Mouse (Mus musculus) urinary bladder, postnatal 10 days (tissue): ENCODE measurements at regions not wholly inside any gene's neighbourhood (a gene's known extent, or its start where the extent isn't known, plus 50 kb on each side); places are given as distances from the start of the nearest gene placed in this dataset.
"Not testable (repeated sequence)": the region's sequence is repeated elsewhere in the genome, so short reads cannot be mapped to it uniquely, and the experiment has no call there.

Source experiments
- DNase-seq: peaks from one replicate; pipeline ENCODE4 v3.0.0; 2022; ENCODE audit warnings: low spot score

DNA sequence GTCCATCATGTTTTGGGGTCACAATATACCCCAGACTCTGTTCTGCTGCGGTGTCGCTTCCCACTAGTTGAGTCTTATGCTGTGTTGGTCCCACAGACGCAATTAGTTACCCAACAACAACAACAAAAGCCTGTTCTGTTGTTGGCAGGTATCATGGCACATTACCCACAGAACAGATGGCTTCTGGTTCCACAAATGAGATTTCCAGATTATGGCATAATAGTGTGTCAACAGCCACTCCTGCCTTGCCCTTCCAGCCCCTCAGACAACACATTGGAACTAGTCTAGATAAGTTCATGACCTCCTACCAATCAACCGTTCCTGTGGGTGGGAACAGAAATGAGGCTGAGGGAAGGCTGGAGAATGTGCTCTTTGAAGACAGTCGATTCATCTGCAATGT lies 351.5 kb downstream of the Fut8 start:
- no peak for DNase-seq

DNA sequence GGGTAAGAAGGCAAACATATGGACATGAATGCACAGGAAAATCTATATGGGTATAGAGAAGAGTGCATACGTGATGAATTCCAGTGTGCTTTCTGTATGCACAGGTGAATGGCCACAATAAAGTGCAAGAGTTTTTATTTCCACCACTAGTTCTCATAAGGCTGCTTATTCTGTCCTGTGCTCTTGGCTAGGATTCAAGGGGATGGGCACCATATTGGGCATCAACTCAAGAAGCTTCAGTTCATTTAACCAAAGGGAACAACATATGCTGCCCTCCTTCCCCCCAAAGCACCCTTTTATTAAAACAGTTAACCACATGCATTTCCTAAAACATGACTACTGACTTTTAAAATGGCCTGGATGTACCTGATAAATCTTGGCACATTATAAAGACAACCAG lies 356.2 kb downstream of the Fut8 start:
- no peak for DNase-seq

DNA sequence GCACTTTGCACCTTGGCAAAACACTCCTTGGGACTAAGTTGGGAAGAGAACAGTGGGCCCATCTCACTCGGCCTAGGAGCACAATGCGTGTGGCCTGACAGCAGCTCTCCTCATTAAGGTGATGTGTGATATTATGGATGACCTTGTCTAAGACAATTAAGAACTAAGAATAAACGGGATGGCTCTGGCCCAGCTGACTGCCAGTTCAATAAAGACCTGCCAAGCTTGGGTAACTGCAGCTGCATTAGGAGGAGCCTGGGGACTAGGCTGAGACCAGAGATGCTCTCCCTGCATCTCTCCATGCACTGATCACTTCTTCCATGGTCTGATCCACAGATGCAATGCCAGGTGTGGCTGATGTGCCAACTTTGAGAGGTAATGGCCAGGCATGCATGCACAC lies 356.7 kb downstream of the Fut8 start:
- no peak for DNase-seq

DNA sequence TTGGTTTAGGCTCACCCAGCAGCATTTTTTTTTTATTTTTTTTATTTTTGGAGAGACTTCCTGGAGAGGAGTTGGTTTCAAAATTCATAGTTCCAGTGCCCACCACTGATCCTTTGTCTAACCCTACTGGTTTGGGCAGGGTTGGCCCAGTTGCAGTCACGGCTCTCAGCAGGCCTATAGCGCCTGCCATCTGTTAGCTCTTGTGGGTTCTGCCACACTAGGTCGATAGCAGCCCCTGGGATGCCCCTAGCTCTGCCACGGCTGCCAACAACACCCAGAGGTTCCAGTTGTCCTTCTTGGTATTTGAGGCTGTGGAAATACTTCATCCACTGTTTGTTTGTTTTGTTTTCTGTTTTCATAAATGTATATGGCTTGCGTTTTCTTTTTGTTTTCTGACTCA lies 357.9 kb downstream of the Fut8 start:
- DNase-seq, result no peak

DNA sequence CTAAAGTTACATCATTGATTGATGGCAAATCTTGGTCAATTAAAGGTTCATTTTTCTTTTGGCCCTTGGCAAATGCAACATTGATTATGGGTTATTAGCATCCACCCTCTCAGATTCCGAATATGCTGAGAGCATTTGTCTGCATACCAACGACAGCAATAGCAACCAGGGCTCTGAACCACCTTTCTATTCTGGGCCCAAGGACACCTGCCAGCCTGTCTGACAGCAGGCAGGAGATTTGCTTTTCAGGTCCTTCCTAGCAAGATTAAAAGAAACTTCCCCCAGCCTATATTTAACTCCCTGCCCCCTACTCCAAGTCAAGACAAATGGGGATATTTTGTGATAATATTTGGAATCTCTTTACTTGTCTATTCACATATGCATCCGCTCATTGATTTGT lies 358.8 kb downstream of the Fut8 start:
- DNase-seq, result no peak

DNA sequence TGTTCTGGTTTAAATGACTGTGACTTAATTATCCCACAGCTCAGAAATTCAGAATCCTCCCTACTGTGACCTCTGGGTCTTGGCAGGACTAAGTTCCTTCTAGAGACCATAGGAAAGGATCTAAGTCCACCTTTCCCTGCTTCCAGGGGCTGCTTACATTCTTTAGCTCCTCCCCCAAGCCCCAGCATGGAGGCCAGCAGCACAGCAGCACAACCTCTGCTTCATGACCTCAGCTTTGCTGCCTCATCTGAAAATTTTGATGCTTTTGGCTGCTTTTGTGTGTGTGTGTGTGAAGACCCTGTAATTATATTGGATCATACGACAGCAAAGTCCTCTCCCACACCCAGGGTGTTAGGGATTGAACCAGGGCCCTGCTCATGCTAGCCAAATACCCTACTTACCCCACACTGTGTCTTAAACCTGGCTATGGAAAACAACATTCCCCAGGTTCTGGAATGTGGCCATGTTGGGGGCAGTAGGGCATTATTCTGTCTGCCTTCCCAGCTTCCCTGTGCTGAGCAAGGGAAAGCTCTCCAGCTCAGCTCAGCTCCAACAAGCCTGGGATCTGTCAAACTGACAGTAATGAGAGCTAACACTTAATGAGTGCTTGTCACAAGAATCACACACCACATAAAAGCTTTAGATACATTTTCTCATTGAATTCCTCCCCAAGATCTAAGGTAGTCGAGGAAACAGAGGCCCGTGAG lies 359.9 kb downstream of the Fut8 start:
- DNase-seq, result no peak

DNA sequence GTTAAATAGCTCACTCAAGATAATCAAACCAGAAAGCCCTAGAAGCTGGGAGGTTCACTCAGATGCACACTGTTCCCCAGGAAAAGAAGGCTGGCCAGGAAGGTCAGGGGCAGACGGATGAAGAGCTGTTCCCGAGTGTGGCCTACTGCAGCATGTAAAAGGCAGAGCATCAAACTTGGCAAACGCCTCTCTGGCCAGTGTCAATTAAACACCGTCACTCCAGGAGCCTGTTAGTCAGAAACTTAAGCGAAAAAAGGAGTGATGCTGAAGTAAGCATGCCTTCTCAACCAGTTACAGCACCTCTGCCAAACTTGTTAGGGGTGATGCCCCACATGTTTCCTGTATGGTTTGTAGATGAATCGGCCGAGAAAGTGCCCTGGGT lies 360.4 kb downstream of the Fut8 start:
- DNase-seq, result no peak

DNA sequence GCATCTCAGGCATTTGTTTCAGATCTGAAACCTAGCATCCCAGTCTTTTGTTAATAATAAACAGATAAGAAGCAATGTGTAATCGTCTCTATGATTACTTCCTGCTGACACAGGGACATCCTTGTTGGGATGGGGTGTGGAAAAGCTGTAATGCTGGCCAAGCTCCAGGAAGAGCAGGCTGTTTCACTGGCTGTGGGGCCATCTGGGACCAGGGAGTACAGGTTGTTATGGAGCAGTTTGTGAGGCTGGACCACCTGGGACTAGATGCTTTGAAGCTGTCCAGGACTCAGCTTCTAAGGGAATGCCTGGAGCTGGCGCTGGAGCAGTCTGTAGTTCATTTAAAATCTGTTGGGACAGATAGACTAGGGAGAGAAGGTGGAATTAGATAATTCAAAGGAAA lies 361.5 kb downstream of the Fut8 start:
- no peak for DNase-seq

DNA sequence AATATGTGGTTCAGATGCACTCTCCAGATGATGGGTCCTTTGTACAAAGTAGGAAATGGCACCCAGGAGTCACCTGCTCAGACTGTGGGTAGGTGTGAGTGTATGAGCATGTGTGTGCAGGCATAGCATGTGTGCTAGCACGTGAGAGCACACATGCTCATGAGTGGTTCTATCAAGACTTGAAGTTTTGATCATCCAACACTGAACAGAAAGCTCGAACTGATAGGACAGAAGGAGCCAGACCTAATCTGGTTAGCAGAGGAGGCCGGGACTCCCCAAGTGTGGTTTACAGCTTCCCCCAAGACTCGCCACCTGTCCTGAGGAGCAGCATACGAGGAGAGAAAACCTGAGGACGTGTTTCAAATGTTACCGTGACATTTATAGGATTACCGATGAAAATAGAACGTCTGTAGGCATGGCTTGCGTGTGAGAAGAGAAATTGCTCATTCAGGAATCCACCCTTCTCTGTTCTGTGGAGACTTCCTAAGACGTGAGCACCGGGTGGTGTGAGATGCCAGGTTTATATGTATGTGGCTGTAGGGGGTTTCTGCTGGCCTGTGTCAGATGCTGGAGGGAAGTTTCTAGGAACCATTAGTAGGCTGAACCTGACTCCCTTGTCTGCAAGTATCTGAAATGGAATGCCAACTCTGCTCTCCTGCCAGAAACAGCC lies 366.0 kb downstream of the Fut8 start:
- no peak for DNase-seq

DNA sequence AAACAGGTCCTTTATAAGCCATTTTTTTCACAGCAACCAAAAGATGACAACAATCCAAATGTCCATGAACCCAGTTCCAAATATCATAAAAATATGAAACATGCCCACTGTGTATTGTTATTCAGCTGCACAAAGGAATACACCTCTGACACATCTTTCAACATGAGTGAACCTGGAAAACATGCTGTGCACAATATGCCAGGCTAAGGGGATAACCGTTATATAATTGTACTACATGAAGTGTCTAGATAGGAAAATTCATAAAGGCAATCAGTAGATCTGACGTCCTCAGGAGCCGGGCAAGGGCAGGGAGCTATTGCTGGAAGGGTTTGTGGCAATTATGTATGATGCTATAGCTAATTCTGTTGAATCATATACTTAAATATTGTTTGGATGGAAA lies 379.6 kb downstream of the Fut8 start:
- DNase-seq, result no peak

DNA sequence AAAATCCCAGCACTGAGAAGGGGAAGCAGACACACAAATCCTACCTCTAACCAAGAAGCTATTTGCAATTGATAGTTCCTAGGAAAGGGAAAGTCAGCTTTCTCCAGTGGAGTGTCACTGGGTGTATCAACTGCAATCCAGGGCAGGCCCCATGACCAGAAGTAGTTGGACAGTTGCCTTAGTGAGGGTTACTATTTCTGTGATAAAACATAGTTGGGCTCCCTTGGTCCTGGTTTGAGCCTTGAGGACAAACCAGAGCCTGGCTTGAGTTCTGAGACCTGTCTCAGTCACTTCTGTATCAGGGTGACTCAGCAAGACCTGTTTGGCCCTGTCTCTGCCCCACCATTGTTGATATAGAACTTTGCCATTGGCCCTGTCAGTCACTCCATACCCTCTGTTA lies 384.3 kb downstream of the Fut8 start:
- DNase-seq, result no peak

DNA sequence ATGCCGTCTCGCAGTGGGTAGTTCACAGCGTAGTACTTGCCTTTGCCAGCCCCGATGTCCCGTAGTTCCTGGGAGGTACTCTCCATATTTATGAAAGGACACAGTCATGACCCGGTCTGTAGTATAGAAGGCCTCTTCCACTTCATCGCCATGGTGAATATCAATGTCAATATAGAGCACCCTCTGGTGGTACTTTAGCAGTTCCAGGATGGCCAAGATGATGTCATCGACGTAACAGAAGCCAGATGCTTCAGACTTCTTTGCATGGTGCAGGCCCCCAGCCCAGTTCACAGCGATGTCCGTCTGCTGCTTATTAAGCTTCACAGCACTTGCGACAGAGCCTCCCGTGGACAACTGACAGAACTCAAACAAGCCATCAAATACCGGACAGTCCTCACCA lies 386.4 kb downstream of the Fut8 start:
- not testable (repeated sequence) for DNase-seq

DNA sequence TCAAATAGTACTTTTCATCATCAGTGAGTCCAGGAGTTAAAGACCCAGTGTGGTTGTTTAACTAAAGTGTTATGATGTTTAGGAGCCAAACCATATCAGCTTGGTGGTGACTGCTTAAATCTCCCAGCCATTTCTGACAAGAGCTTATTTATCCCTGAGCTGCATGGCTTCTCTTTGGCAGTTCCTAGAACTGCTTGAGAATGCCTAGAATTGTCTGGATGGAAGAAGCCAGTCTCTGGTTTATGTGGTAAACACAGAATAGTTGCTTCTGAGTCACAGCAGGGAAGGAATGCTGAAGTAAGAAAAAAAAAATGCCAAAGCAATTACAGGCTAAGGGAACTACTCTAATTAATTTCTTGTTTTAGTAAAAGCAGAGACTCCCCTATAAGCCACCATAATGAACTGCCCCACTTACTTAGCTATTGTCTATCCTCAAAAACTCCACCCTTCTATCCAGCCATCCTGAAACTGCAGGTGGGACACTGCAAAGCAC lies 390.5 kb downstream of the Fut8 start:
- no peak for DNase-seq

DNA sequence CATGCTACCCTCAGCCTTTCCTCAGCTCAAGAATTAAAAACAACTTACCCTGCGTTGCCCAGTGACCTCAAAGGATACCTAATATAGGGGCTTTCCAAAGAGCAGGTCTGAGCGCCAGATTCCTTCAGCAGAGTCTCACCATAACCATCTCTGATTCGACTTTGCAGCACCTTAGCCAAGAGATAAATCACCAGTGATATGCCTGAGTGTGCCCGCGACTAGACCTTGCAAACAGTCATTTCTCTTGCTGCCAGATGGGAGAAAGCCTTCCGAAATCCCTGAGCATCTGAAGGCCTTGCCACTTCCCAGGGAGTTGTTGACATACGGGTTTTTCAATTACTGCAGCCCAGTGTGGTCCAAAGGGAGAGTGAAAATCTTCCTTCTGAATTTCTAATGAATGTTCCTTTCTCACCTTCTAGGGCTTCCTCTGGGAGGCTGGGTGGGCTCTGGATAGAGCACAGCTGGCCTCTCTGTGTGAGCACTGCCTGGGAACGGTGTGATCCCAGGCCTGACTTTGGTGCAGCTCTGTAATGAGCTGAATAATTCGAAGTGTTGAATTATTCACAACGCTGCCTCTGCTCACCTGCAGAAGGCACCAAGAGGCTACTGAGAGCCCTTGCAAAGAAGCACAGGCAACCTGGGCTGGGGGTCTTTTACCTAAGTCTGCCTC lies 396.2 kb downstream of the Fut8 start:
- DNase-seq, result no peak

DNA sequence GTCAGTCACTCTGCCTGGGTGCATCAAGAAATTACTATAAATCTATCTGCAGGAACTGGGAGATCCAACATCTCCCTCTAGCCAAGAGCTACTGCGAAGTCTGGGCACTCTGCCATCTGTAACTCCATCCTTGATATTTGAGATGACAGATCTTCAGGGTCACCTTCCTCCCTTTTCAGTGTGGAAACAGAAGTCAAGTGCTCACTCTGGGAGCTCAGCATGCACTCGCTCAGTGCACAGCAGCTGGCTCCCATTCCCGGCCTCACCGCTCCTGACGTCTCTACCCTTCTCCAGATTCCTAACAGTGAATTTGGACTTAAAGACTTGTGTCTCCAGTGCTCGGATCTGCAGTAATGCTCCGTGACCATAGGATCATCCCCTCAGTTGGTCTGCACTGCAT lies 400.3 kb downstream of the Fut8 start:
- no peak for DNase-seq

DNA sequence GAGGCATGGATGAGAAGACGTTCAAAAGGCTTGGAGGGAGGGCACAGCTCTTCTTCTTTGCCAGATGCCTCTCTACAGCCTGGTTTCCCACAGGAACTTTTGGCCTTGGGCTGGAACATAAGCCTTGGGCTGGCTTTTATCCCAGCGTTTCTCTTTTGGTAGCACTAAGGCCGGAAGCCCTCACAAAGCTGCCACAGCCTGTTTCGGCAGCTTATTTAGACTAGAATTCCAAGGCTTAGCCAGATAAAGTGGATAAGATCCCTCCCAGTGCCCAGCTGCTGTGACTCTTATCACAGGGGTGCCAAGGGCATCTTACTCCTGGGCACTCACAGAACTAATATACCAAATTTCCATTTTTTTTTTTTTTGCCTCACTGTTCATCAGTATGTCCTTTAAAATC lies 404.4 kb downstream of the Fut8 start:
- no peak for DNase-seq

DNA sequence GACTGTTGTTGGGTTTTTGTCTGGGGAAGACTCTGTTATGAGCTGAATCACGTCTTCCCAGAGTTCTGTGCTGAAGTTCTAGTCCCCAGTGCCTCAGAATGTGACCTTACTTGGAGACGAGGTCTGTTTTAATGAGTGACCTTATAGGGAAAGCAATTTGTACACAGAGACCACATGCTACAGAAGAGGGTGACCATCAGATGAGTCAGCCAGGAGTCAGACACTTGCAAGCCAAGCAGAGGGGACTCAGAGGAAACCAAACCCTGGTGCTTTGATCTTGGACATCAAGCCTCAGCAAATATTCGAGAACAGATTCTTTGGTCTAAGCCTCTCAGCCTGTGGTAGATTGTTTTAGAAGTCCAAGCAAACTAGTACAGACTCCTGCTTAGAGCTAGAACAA lies 409.9 kb downstream of the Fut8 start:
- no peak for DNase-seq

DNA sequence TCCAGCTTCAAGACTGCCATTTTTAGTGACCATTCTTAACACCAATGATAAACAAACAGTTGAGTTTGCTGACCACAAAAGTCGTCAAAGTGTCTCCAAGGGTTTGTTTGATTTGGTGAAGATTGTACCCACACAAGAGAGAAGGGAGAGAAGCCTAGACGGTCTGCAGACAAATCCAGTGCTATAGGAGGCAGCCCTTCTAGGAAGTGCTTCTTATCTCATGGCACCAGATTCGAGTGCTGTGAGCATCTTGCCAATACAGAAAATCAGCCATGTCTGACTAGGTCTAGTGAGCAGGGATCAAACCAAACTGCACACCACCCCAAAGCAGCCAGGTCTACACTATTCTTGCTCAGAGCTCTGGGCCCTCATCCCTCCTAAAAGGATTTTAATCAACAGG lies 416.4 kb downstream of the Fut8 start:
- DNase-seq, result no peak

DNA sequence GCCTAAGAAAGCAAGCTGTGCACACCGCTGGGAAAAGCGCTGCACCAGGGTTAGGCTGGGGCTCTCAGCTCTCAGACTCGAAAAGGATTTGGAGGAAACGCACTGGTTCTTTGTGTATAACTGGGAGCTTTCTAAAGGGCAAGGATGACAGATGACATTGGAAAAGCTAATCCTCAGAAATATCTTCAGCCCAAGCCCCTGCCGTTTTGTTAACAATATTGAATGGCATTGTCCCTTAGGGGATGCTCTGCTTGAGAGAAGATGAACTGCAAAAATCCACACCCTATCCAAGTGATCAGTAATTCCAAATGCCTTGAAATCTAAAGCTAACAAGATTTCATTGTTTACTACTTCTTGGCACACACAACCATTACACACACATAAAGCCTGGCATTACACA lies 419.1 kb downstream of the Fut8 start:
- no peak for DNase-seq

DNA sequence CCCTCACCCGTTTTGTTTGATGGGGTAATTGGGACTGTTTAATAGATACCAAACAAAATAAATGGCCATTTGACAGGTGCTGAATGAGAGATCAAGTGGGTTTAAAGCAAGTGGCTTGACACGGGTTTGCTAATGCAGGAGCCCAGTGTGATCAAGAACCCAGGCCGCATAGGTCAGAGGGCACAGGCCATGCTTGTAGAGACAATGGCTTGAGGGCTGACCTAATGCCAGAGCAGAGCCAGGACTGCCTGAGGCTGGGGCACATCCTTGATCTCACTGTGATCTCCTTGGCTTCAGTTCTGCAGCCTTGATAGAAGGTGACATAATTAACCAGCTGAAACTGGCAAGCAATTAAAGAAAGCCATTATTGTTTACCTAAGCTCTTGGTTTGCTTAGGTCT lies 420.0 kb downstream of the Fut8 start:
- no peak for DNase-seq

DNA sequence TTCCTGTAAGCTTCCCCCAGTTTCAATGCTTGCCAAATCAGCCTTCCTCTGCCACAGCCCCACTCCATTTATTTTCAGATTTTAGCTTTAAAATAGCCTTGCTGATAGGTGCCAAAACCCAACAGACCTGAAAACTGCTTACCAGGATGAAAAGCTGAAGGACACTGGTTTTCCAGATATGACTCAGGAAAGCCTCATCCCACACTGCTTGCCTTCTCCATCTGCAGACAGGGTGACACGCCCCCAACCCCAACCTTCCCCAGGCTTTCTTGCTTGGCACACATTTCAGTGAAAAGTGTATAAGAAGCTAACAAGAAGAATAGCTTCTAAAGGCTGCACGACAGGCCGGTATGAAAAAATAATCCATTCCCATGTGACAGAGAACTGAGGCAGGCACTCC lies 425.3 kb downstream of the Fut8 start:
- DNase-seq, result no peak

DNA sequence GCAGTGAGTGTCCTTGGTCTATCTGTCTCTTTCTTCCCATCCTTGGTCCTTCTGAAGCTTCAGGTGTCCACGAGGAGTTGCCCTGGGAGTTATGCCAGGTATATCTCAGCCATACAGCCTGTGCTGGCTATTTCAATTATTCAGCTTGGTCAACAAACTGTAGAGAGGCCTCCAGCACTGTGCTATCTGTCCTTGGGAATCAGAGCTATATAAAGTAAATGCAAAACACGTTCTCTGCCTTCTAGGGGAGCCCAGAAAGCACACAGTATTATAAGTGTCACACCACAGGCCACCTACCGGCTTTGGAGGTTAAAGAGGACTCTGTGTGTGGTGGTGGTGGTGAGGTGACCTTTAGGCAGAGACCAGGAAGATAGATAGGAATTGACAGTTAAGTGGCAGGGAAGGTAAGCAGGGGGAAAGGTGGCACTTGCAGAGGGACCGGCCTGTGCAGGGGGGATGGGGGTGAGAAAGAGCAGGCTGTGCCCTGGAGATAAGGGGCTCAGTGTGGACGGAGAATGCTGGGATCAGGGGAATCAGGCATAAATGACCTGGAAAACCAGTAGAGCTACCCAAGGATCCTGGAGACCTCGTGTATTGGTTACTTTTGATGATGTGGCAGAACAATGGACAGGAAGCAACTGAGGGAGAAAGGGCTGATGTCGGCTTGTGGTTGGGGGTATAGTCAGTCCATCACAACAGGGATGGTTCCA lies 425.9 kb downstream of the Fut8 start:
- no peak for DNase-seq

DNA sequence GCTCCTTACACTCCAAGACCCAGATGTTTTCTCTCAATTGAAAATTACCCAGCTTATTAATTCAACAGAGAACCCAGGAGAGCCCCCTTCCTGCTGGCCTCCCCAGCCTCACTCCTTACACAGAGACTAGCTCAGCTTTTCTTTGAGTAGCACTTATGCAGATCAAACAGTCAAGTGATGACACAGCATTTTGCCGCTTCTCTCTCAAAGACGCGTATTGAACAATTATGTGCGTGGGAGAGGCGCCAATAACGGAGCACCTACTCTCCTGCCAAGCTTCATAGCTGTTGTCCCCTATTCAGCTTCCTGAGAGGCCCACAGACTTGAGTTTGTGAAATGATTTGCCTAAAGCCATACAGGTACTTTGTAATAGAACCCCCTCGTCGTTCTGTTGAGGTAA lies 428.5 kb downstream of the Fut8 start:
- no peak for DNase-seq
